Comparison of ENCODE assay signal across 8 mouse cellular contexts in the genomic region with DNA sequence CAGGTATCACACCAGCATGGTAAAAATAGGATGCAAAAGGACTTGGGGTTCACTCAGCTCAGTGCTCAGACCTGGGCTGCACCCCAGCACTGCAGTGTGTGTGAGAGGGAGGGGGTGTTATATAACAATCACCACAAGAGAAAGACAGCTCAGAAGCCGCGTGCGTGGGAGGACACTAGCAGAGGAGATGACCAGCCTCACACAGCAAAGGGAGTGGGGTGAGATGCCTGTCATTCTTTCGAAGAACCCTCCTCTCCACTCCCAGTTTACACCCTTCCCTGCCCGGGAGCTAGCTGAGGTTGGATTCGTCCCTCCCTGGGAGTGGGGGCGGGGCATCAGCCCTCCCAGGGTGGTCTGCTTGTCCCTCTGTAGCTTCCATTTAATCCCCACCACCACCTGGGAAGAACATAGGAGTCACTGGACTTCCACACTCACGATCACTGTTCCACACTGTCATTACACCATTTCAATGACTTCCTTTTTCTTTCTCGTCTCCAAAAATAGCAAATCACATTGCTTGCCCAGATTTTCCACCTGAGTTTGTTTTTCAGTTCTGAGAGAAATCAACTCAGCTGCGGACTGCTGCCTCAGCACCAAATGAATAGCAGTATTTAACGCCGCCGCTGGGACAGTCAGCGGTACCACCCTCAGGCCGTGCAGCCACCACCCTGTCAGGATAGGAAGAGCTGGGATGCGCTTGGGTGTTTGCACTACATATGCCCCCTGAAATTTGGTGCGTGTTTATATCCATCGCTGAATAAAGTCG. TPM values are rescaled to one million over a fixed set of nuclear protein-coding genes. Genes with fewer than 3 reads are reported as not detected.
DNase-seq lines count a peak whose midpoint lies in the region; ATAC-seq and TF ChIP-seq lines count a peak whose summit lies in the region.

No protein-coding gene starts in this region.

- TF ChIP-seq POLR2A in heart, adult 2 months (IDR thresholded peaks at IDR 0.05; ENCODE audit: insufficient read depth, low read depth, low read length): no peak
- no peak for TF ChIP-seq POLR2A in small intestine, adult 2 months (IDR thresholded peaks at IDR 0.05; ENCODE audit: low read depth, low read length)

- no peaks in the 10 kb centered on the region for H3K79me2 ChIP-seq in heart, adult 2 months (replicated peaks; ENCODE audit: control insufficient read depth, insufficient read depth, low read length)

- H3K9ac ChIP-seq in heart, adult 2 months (ENCODE audit: low read depth, low read length): peak overlapping the region; percentile 73

- TF ChIP-seq CTCF in heart, adult 2 months (IDR thresholded peaks at IDR 0.05): no peak; the same call in 1 of the 2 replicates
- no peak for TF ChIP-seq CTCF in small intestine, adult 2 months (IDR thresholded peaks at IDR 0.05; ENCODE audit: extremely low read depth, insufficient read length, insufficient replicate concordance, low read depth, low read length)

- no peaks in the 10 kb centered on the region for H3K27me3 ChIP-seq in heart, adult 2 months (ENCODE audit: control insufficient read depth, insufficient read depth, low read length)
- H3K27me3 ChIP-seq in small intestine, adult 2 months (ENCODE audit: control insufficient read depth, insufficient read depth, low read length): no peaks in the 10 kb centered on the region

- intact Hi-C loops in heart, adult 2 months (cut with DNase I): loop anchor here (1.0 kb wide), 1 partner anchor 9 kb away; no protein-coding TSS in a partner anchor
- intact Hi-C loops in left cerebral cortex, postnatal 4 days (cut with DNase I): no loop called here

- DNase-seq in cerebellum, postnatal 4 days (ENCODE audit: low spot score in 2 of 2): no peak
- DNase-seq in embryo, embryonic 11 days: peak; percentile 43
- peak; percentile 50 to 62 for DNase-seq in heart, adult 2 months
- DNase-seq in kidney, adult 18-20 months: peak; percentile 33
- peak; percentile 23 for DNase-seq in left cerebral cortex, postnatal 4 days

- H3K4me1 ChIP-seq in heart, adult 2 months (ENCODE audit: control insufficient read depth, insufficient read depth, low read length): peaks cover 12% of the 10 kb centered on the region
- peaks cover 3% of the 10 kb centered on the region for H3K4me1 ChIP-seq in small intestine, adult 2 months (ENCODE audit: control insufficient read depth, insufficient read depth, insufficient read length, low read length)

- 8% methylated on average over 19 of the region's 19 CpGs for WGBS in heart, adult 2 months
- WGBS in small intestine, adult 2 months: 16% methylated on average over 19 of the region's 19 CpGs

- ATAC-seq in cerebellum, adult (ENCODE audit: insufficient number of reproducible peaks, low FRiP score, low TSS enrichment): peak; percentile 94
- peak; percentile 46; the same call in 1 of the 2 replicates for ATAC-seq in megakaryocyte-erythroid progenitor cell, adult 5-6 weeks (replicated peaks; ENCODE audit: low FRiP score, low TSS enrichment, poor library complexity, severe bottlenecking)

- H3K27ac ChIP-seq in heart, adult 2 months: peak overlapping the region; percentile 74
- H3K27ac ChIP-seq in small intestine, adult 2 months (ENCODE audit: insufficient read depth, low read depth, low read length): no peak overlapping the region

- peak overlapping the region; percentile 36 for H3K4me3 ChIP-seq in heart, adult 2 months
- H3K4me3 ChIP-seq in small intestine, adult 2 months (ENCODE audit: low read depth, low read length): peak overlapping the region; percentile 32

- TF ChIP-seq EP300 in heart, adult 2 months (IDR thresholded peaks at IDR 0.05; ENCODE audit: insufficient read depth, low read depth, low read length): 0 out of 2 replicates have a peak, but pooled peaks have one; percentile 38

- H3K36me3 ChIP-seq in heart, adult 2 months (ENCODE audit: control insufficient read depth, insufficient read depth, low read length): no peaks in the 10 kb centered on the region
- H3K36me3 ChIP-seq in small intestine, adult 2 months (ENCODE audit: control insufficient read depth, insufficient read depth, low read length): no peaks in the 10 kb centered on the region

RNA-seq across cellular contexts. Expression of a gene that starts 26.8 kb away (rescaled TPM):
- total RNA-seq in heart, adult 2 months (2021): 10 to 100 TPM; 81.6 to 85.5 TPM
- polyA plus RNA-seq in heart, adult 2 months (2012; rRNA removed): 20.5 and 31.2 TPM in 2 replicates
- 100 to 1,000 TPM; 165 to 166 TPM for total RNA-seq in left cerebral cortex, postnatal 4 days (2021)
- total RNA-seq in megakaryocyte-erythroid progenitor cell, adult 5-6 weeks (2014; fragmentation: Nextera tagmentation): 23.7 and 33.3 TPM in 2 replicates
- 7.0 and 7.9 TPM in 2 replicates for total RNA-seq in megakaryocyte-erythroid progenitor cell, adult 5-6 weeks (2017)
- 10.5 and 22.8 TPM in 2 replicates for polyA plus RNA-seq in small intestine, adult 2 months (2012; rRNA removed)

RNA-seq across cellular contexts. Expression of a gene that starts 29.1 kb away (rescaled TPM):
- 10 to 100 TPM; 33.1 to 33.3 TPM for total RNA-seq in heart, adult 2 months (2021)
- polyA plus RNA-seq in heart, adult 2 months (2012; rRNA removed): 18.1 and 23.4 TPM in 2 replicates
- 1 to 10 TPM; 3.1 to 4.5 TPM for total RNA-seq in left cerebral cortex, postnatal 4 days (2021)
- total RNA-seq in megakaryocyte-erythroid progenitor cell, adult 5-6 weeks (2014; fragmentation: Nextera tagmentation): 8.7 and 10.9 TPM in 2 replicates
- total RNA-seq in megakaryocyte-erythroid progenitor cell, adult 5-6 weeks (2017): 15.2 and 19.4 TPM in 2 replicates
- polyA plus RNA-seq in small intestine, adult 2 months (2012; rRNA removed): 89.9 and 634 TPM in 2 replicates

Comparison
In these comparisons a context has a peak if more than half of its experiments do, and no peak if none do; other contexts are left out.
1. DNase-seq: peak in embryo, embryonic 11 days (single experiment), heart, adult 2 months (2 of 2), kidney, adult 18-20 months (single experiment) and left cerebral cortex, postnatal 4 days (single experiment); none in cerebellum, postnatal 4 days (0 of 2).